ENCODE assay signal across 8 mouse cellular contexts in the genomic region with DNA sequence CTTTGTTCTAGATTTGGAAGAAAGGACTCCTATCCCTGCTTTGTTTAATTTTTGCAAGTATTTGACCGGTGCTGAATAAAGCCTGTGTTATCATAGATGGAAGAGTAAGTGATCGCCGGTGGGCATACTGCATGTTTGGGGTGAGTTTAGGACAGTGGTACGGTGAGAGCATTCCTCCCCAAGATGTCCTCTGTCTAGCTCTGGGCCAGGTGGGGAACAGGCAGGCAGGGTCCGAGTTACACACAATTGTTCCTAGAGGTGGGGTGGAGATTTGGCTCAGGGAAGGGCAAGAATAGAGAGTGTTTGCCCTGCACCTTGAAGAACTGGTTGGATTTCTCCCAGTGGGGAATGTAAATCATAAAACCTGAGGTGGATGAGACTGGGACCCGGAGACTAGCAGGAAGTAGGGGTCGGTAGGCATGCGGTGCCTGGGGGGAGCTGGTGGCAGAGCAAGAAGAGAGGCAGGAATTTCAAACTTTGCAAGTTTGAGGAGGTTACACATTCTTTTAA. TPM values are rescaled to one million over a fixed set of nuclear protein-coding genes. Genes with fewer than 3 reads are reported as not detected.
DNase-seq lines count a peak whose midpoint lies in the region; ATAC-seq and TF ChIP-seq lines count a peak whose summit lies in the region.

No protein-coding gene starts in this region.

- H3K4me3 ChIP-seq in kidney, adult 2 months (ENCODE audit: insufficient read depth, low read depth, low read length): peak overlapping the region; percentile 52
- H3K4me3 ChIP-seq in embryonic facial prominence, embryonic 12.5 days: peak overlapping the region; percentile 85; the same call in 1 of the 2 replicates

- no peak for ATAC-seq in embryonic facial prominence, embryonic 12.5 days (ENCODE audit: insufficient number of reproducible peaks, insufficient read depth, low FRiP score, low TSS enrichment)

- DNase-seq in kidney, adult 2 months: no peak
- no peak for DNase-seq in kidney, postnatal 25 days
- DNase-seq in induced T-regulatory cell, adult 2 months (ENCODE audit: low read depth): peak; percentile 22
- DNase-seq in lung, postnatal 25 days (ENCODE audit: low spot score): peak; percentile 58
- DNase-seq in right cerebral cortex, postnatal 36 days (ENCODE audit: low spot score in 2 of 2): no peak
- DNase-seq in layer of hippocampus, adult 9-11 months: no peak
- no peak for DNase-seq in testis, postnatal 14 days (ENCODE audit: low spot score)

- TF ChIP-seq CTCF in kidney, adult 2 months (conservative IDR thresholded peaks at IDR 0.05; ENCODE audit: insufficient read depth, insufficient read length, low read depth, low read length): no peak

- no peaks in the 10 kb centered on the region for H3K9me3 ChIP-seq in embryonic facial prominence, embryonic 12.5 days

- H3K4me2 ChIP-seq in embryonic facial prominence, embryonic 12.5 days (replicated peaks): peak overlapping the region; percentile 62

- no peaks in the 10 kb centered on the region for H3K36me3 ChIP-seq in kidney, adult 2 months (ENCODE audit: control insufficient read depth, insufficient read depth, low read length)
- no peaks in the 10 kb centered on the region for H3K36me3 ChIP-seq in embryonic facial prominence, embryonic 12.5 days

- H3K9ac ChIP-seq in embryonic facial prominence, embryonic 12.5 days: peak overlapping the region; percentile 96; the same call in 1 of the 2 replicates

- peaks cover 33% of the 10 kb centered on the region for H3K4me1 ChIP-seq in kidney, adult 2 months (ENCODE audit: control insufficient read depth, insufficient read depth, low read length)
- peaks cover 48% of the 10 kb centered on the region for H3K4me1 ChIP-seq in embryonic facial prominence, embryonic 12.5 days

- WGBS in kidney, adult 2 months: 33% methylated on average over 8 of the region's 8 CpGs
- 49% methylated on average over 8 of the region's 8 CpGs for WGBS in embryonic facial prominence, embryonic 12.5 days

- peak overlapping the region; percentile 32; the same call in 1 of the 2 replicates for H3K27ac ChIP-seq in kidney, adult 2 months (ENCODE audit: insufficient read depth, low read depth, low read length)
- peak overlapping the region; percentile 100 for H3K27ac ChIP-seq in embryonic facial prominence, embryonic 12.5 days

- H3K27me3 ChIP-seq in kidney, adult 2 months (replicated peaks; ENCODE audit: control insufficient read depth, insufficient read depth, low read length): no peaks in the 10 kb centered on the region
- H3K27me3 ChIP-seq in embryonic facial prominence, embryonic 12.5 days: no peaks in the 10 kb centered on the region

- no peak for TF ChIP-seq POLR2A in kidney, adult 2 months (IDR thresholded peaks at IDR 0.05; ENCODE audit: low read depth, low read length)

RNA-seq across cellular contexts. Expression of gene Wbp4, which starts 2.3 kb away (rescaled TPM):
- polyA plus RNA-seq in kidney, adult 2 months (2012; rRNA removed): 4.7 and 5.0 TPM in 2 replicates
- 51.1 and 54.1 TPM in 2 replicates for polyA plus RNA-seq in embryonic facial prominence, embryonic 12.5 days (2016; fragmentation: Nextera tagmentation; extraction: Ambion mirVana)

RNA-seq across cellular contexts. Expression of gene Elf1, which starts 2.7 kb away (rescaled TPM):
- polyA plus RNA-seq in kidney, adult 2 months (2012; rRNA removed): 15.3 and 15.4 TPM in 2 replicates
- 12.4 and 12.7 TPM in 2 replicates for polyA plus RNA-seq in embryonic facial prominence, embryonic 12.5 days (2016; fragmentation: Nextera tagmentation; extraction: Ambion mirVana)

RNA-seq across cellular contexts. Expression of gene Kbtbd6, which starts 32.0 kb away (rescaled TPM):
- 0.14 and 0.15 TPM in 2 replicates for polyA plus RNA-seq in kidney, adult 2 months (2012; rRNA removed)
- polyA plus RNA-seq in embryonic facial prominence, embryonic 12.5 days (2016; fragmentation: Nextera tagmentation; extraction: Ambion mirVana): 3.8 and 4.0 TPM in 2 replicates

RNA-seq across cellular contexts. Expression of gene Kbtbd7, which starts 57.4 kb away (rescaled TPM):
- polyA plus RNA-seq in kidney, adult 2 months (2012; rRNA removed): 4.5 and 5.0 TPM in 2 replicates
- 21.0 and 21.2 TPM in 2 replicates for polyA plus RNA-seq in embryonic facial prominence, embryonic 12.5 days (2016; fragmentation: Nextera tagmentation; extraction: Ambion mirVana)

Comparison
In these comparisons a context has a peak if more than half of its experiments do, and no peak if none do; other contexts are left out.
1. DNase-seq: peak in induced T-regulatory cell, adult 2 months (single experiment) and lung, postnatal 25 days (single experiment); none in kidney, adult 2 months (single experiment), kidney, postnatal 25 days (0 of 2), right cerebral cortex, postnatal 36 days (0 of 2), layer of hippocampus, adult 9-11 months (single experiment) and testis, postnatal 14 days (single experiment).